Mouse (Mus musculus) C2C12 (cell line): Measurements from ENCODE around the gene Sept1. TPM values are rescaled to one million over a fixed set of nuclear protein-coding genes. Genes with fewer than 3 reads are reported as not detected.

Experiments
- H3K27me3 ChIP-seq: one replicate; pipeline ENCODE4 v1.6.1; 2011; ENCODE audit not compliant: control insufficient read depth, insufficient read depth, insufficient read length
- H3K36me3 ChIP-seq: one replicate; pipeline ENCODE4 v1.6.1; 2011; ENCODE audit not compliant: control insufficient read depth, insufficient read depth
- H3K4me3 ChIP-seq: one replicate; pipeline ENCODE4 v1.5.1; 2011; ENCODE audit warnings: mild to moderate bottlenecking, control low read depth; ENCODE audit not compliant: poor library complexity, insufficient read depth, severe bottlenecking
- H3K79me2 ChIP-seq: one replicate; pipeline ENCODE4 v1.6.1; 2011; ENCODE audit not compliant: control insufficient read depth, insufficient read depth
- H3K79me3 ChIP-seq: one replicate; pipeline ENCODE4 v1.6.1; 2011; ENCODE audit warnings: low read depth, control low read depth
- H3ac ChIP-seq: one replicate; pipeline ENCODE3; 2011; ENCODE audit warnings: low read depth; ENCODE audit not compliant: control insufficient read depth, insufficient read length
- CEBPB ChIP-seq: IDR thresholded peaks from one replicate; pipeline ENCODE4 v1.6.1; 2011; ENCODE audit warnings: low read depth, mild to moderate bottlenecking, control low read depth, moderate library complexity
- CTCF ChIP-seq: IDR thresholded peaks from one replicate; pipeline ENCODE4 v1.5.1; 2011; ENCODE audit not compliant: control insufficient read depth, insufficient read depth, insufficient read length
- FOSL1 ChIP-seq: IDR thresholded peaks from one replicate; pipeline ENCODE4 v1.8.0; 2011; ENCODE audit warnings: mild to moderate bottlenecking, low read length; ENCODE audit not compliant: poor library complexity, insufficient read depth, severe bottlenecking
- MAX ChIP-seq: IDR thresholded peaks from one replicate; pipeline ENCODE4 v1.6.1; 2011; ENCODE audit warnings: mild to moderate bottlenecking, control low read depth
- MYOD1 ChIP-seq: IDR thresholded peaks from one replicate; pipeline ENCODE4 v1.6.1; 2011; ENCODE audit warnings: low read depth; ENCODE audit not compliant: control insufficient read depth, insufficient read length
- MYOG ChIP-seq: IDR thresholded peaks from one replicate; pipeline ENCODE4 v1.6.1; 2011; ENCODE audit not compliant: control insufficient read depth, insufficient read length; ENCODE audit errors: extremely low read depth
- USF1 ChIP-seq: IDR thresholded peaks from one replicate; pipeline ENCODE4 v1.6.1; 2011; ENCODE audit warnings: low read depth, mild to moderate bottlenecking, control low read depth, moderate library complexity
- polyA plus RNA-seq: library from polyadenylated mRNA; unstranded; fragments of >200 nt; fragmentation: generic; extraction: Trizol; gene quantifications from one replicate; pipeline ENCODE4 v1.2.1, GENCODE M21; 2012; ENCODE audit warnings: missing spikeins

Sept1 gene
- polyA plus RNA-seq, 1 experiment, result 1.7 TPM

GRCm38 (mm10) chr7:127213485-127213884 is 19.4 kb downstream of the Sept1 start:
- Histone ChIP-seq H3ac (no peak overlapping the region), H3K79me2 (no peaks in the 10 kb centered on the region), H3K4me3 (no peak overlapping the region), H3K27me3 (no peaks in the 10 kb centered on the region), H3K36me3 (no peaks in the 10 kb centered on the region), H3K79me3 (no peaks in the 10 kb centered on the region)
- TF ChIP-seq CEBPB (no peak), MYOD1 (no peak), CTCF (no peak), USF1 (no peak), FOSL1 (no peak), MAX (no peak), MYOG (no peak)

- TF ChIP-seq MYOG (no peak), CTCF (no peak), CEBPB (no peak), MAX (no peak), USF1 (no peak), MYOD1 (no peak)
- peaks cover 4% of the 10 kb centered on the region for H3K79me3 ChIP-seq
- H3K4me3 ChIP-seq, result no peak overlapping the region
- H3K36me3 ChIP-seq, result no peaks in the 10 kb centered on the region
- no peak overlapping the region for H3ac ChIP-seq
- H3K79me2 ChIP-seq, result peaks cover 5% of the 10 kb centered on the region
- H3K27me3 ChIP-seq, result no peaks in the 10 kb centered on the region
Measured at GRCm38 (mm10) chr7:127212432-127213250, 20.3 kb downstream of the Sept1 start.

- Histone ChIP-seq H3K36me3 (no peaks in the 10 kb centered on the region), H3K27me3 (no peaks in the 10 kb centered on the region), H3ac (no peak overlapping the region), H3K79me3 (peaks cover 18% of the 10 kb centered on the region), H3K79me2 (peaks cover 19% of the 10 kb centered on the region), H3K4me3 (no peak overlapping the region)
- TF ChIP-seq MYOG (no peak), USF1 (no peak), MAX (no peak), CTCF (no peak), MYOD1 (no peak), FOSL1 (no peak), CEBPB (no peak)
Measured at GRCm38 (mm10) chr7:127211014-127211745, 21.8 kb downstream of the Sept1 start.

- H3K4me3 ChIP-seq, result no peak overlapping the region
- H3K79me3 ChIP-seq, result peaks cover 25% of the 10 kb centered on the region
- no peaks in the 10 kb centered on the region for H3K27me3 ChIP-seq
- no peak overlapping the region for H3ac ChIP-seq
- peaks cover 28% of the 10 kb centered on the region for H3K79me2 ChIP-seq
- no peak for TF ChIP-seq MAX
- no peak for TF ChIP-seq USF1
- no peak for TF ChIP-seq MYOG
- TF ChIP-seq CEBPB, result no peak
- no peak for TF ChIP-seq CTCF
- no peak for TF ChIP-seq MYOD1
- TF ChIP-seq FOSL1, result no peak
- no peaks in the 10 kb centered on the region for H3K36me3 ChIP-seq
Measured at GRCm38 (mm10) chr7:127210266-127210665, 22.7 kb downstream of the Sept1 start.

GRCm38 (mm10) chr7:127209851-127210250 is 23.1 kb downstream of the Sept1 start:
- Histone ChIP-seq H3ac (no peak overlapping the region), H3K79me2 (peaks cover 33% of the 10 kb centered on the region), H3K79me3 (peaks cover 29% of the 10 kb centered on the region), H3K4me3 (no peak overlapping the region), H3K36me3 (no peaks in the 10 kb centered on the region), H3K27me3 (no peaks in the 10 kb centered on the region)
- TF ChIP-seq CEBPB, result no peak
- no peak for TF ChIP-seq CTCF
- no peak for TF ChIP-seq MYOG
- TF ChIP-seq MAX, result no peak
- TF ChIP-seq MYOD1, result no peak
- TF ChIP-seq USF1, result no peak
- TF ChIP-seq FOSL1, result no peak
